Mouse (Mus musculus): Measurements from ENCODE around the gene Tcf7l2. TPM values are rescaled to one million over a fixed set of nuclear protein-coding genes. Genes with fewer than 3 reads are reported as not detected.

Tcf7l2 gene
- polyA plus RNA-seq, 1 experiment from 2014 or later, result 60.6 TPM

DNA sequence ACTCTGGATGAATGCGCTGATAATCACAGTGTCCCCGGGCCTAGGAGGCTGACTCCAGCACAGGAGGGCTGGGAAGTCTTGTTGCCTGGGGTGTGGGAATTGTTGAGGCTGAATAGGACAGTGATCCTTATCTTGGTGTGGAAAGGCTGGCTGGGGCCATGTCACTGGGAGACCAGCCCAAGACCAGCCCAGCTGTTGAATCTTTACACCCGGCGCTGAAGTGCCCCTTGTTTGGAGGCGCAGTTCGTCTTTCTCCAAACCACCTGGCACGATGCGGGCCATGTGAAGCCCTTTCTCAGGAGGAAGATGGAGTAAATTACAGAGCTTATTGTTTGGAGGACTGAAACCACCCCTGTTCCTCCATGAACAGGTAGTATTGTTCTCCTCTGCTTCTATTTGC is 15.1 kb downstream of the Tcf7l2 start:
- 61% methylated on average over 8 of the region's 8 CpGs for WGBS
- H3K4me3 ChIP-seq (ENCODE audit: low read depth, low read length), result no peak overlapping the region
- no peaks in the 10 kb centered on the region for H3K9me3 ChIP-seq (ENCODE audit: control insufficient read depth, low read length)
- DNase-seq (ENCODE audit: low spot score) (no peak), ATAC-seq (ENCODE audit: insufficient read depth, low FRiP score, low TSS enrichment) (no peak)
- H3K9ac ChIP-seq (ENCODE audit: low read length), result no peak overlapping the region
- no peak overlapping the region for H3K27ac ChIP-seq (ENCODE audit: low read depth, low read length)
- no peaks in the 10 kb centered on the region for H3K36me3 ChIP-seq (ENCODE audit: control insufficient read depth, insufficient read depth, low read length)
- no peak overlapping the region for H3K4me2 ChIP-seq (ENCODE audit: low read depth)
- H3K27me3 ChIP-seq (ENCODE audit: control insufficient read depth, insufficient read depth, low read length), result no peaks in the 10 kb centered on the region
- 0 out of 2 replicates have a peak, but pooled peaks cover 8% of the 10 kb centered on the region for H3K4me1 ChIP-seq (ENCODE audit: control insufficient read depth, insufficient read depth, low read length)

DNA sequence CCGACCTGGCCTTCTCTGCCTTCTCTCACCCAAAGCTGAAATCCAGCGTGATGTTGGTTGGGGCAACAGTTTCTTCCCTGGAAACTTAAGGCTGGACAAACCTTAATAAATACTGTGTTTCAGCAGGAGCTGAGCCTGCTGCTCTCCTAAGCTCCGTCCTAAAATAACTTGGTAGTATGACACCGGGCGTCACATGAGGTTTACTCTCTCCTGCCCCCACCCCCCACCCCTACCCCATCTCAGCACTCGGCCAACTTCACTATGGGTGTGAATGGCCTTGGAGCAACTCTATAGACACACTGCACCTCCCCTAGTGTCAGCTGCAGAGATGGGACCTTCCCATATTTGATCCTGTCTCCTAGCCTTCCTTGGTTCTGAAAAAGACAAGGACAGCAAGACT is 15.8 kb downstream of the Tcf7l2 start:
- no peak overlapping the region for H3K4me3 ChIP-seq (ENCODE audit: low read depth, low read length)
- H3K9me3 ChIP-seq (ENCODE audit: control insufficient read depth, low read length), result no peaks in the 10 kb centered on the region
- 83% methylated on average over 6 of the region's 6 CpGs for WGBS
- no peak overlapping the region for H3K27ac ChIP-seq (ENCODE audit: low read depth, low read length)
- H3K4me2 ChIP-seq (ENCODE audit: low read depth), result no peak overlapping the region
- DNase-seq (ENCODE audit: low spot score) (no peak), ATAC-seq (ENCODE audit: insufficient read depth, low FRiP score, low TSS enrichment) (no peak)
- H3K4me1 ChIP-seq (ENCODE audit: control insufficient read depth, insufficient read depth, low read length), result 0 out of 2 replicates have a peak, but pooled peaks cover 7% of the 10 kb centered on the region
- no peaks in the 10 kb centered on the region for H3K27me3 ChIP-seq (ENCODE audit: control insufficient read depth, insufficient read depth, low read length)
- H3K36me3 ChIP-seq (ENCODE audit: control insufficient read depth, insufficient read depth, low read length), result no peaks in the 10 kb centered on the region
- no peak overlapping the region for H3K9ac ChIP-seq (ENCODE audit: low read length)

DNA sequence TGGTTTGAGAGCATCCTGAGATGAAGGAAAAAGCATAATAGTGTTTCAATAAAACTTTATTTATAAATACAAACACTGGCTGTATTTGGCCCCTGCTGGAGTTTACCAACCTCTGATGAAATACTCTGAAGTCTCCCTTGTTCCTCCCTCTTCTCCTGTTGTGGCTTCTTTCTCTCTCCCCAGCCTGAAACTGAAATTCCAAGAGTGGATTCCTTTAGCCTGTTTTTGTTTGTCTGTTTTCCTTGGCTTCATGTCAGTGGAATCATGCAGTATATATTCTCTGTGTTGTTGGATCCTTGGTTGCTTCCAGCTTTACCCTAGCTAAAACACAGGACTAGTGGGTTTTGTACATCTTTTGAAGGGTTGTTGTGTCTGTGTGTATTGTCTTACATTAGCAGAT is 16.5 kb downstream of the Tcf7l2 start:
- Histone ChIP-seq H3K9ac (ENCODE audit: low read length) (no peak overlapping the region), H3K27ac (ENCODE audit: low read depth, low read length) (no peak overlapping the region), H3K9me3 (ENCODE audit: control insufficient read depth, low read length) (no peaks in the 10 kb centered on the region), H3K27me3 (ENCODE audit: control insufficient read depth, insufficient read depth, low read length) (no peaks in the 10 kb centered on the region), H3K4me2 (ENCODE audit: low read depth) (no peak overlapping the region), H3K36me3 (ENCODE audit: control insufficient read depth, insufficient read depth, low read length) (no peaks in the 10 kb centered on the region), H3K4me3 (ENCODE audit: low read depth, low read length) (no peak overlapping the region), H3K4me1 (ENCODE audit: control insufficient read depth, insufficient read depth, low read length) (0 out of 2 replicates have a peak, but pooled peaks cover 2% of the 10 kb centered on the region)
- ATAC-seq (ENCODE audit: insufficient read depth, low FRiP score, low TSS enrichment) (no peak), DNase-seq (ENCODE audit: low spot score) (no peak)

DNA sequence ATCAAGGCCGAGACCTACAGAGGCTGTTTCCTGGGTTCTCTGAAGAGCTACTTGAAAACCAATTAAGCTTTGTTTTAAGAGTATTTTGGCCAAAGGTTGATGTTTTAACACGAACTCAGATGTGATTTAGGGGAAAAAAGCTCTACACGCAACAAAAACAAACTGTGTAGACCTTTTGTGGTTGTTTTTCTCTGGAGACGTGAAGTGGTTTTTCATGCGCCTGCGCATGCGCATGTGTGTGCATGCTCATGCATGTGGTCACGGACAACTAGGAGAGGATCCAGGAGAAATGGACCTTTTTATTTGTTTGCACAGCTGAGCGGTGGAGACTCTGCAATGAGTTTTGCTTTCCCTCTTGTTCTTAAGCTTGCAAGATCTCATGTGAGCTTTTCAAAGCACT is 17.4 kb downstream of the Tcf7l2 start:
- 83% methylated on average over 9 of the region's 9 CpGs for WGBS
- H3K4me2 ChIP-seq (ENCODE audit: low read depth), result no peak overlapping the region
- no peak for DNase-seq (ENCODE audit: low spot score)

DNA sequence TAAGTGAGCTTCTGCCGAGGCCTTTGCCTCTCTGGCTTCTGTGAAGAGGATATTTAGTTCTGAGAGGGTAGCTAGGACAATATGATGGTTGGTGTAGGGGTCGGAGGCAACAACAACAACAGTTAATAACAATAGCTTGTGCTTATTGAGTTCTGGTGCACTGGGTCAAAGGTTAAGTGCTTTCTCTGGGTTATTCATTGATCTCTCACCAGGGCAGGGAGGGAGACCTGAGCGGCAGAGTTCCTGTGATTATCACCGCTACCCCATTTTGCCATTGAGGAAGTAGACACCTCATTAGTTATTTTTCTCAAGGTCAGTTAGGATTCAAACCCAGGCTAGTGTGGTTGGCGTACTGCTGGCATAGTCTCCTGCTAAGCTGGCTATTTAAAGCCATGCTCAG is 19.5 kb downstream of the Tcf7l2 start:
- Histone ChIP-seq H3K4me3 (ENCODE audit: low read depth, low read length) (no peak overlapping the region), H3K27ac (ENCODE audit: low read depth, low read length) (no peak overlapping the region), H3K4me2 (ENCODE audit: low read depth) (no peak overlapping the region), H3K36me3 (ENCODE audit: control insufficient read depth, insufficient read depth, low read length) (no peaks in the 10 kb centered on the region), H3K9me3 (ENCODE audit: control insufficient read depth, low read length) (no peaks in the 10 kb centered on the region), H3K9ac (ENCODE audit: low read length) (no peak overlapping the region), H3K27me3 (ENCODE audit: control insufficient read depth, insufficient read depth, low read length) (no peaks in the 10 kb centered on the region), H3K4me1 (ENCODE audit: control insufficient read depth, insufficient read depth, low read length) (0 out of 2 replicates have a peak, but pooled peaks cover 2% of the 10 kb centered on the region)
- DNase-seq (ENCODE audit: low spot score), result no peak
- WGBS, result 41% methylated on average over 5 of the region's 5 CpGs
- ATAC-seq (ENCODE audit: insufficient read depth, low FRiP score, low TSS enrichment), result no peak

More for the DNA sequence above, 17.4 kb downstream of the Tcf7l2 start:
- H3K27ac ChIP-seq (ENCODE audit: low read depth, low read length), result no peak overlapping the region
- no peaks in the 10 kb centered on the region for H3K27me3 ChIP-seq (ENCODE audit: control insufficient read depth, insufficient read depth, low read length)
- H3K36me3 ChIP-seq (ENCODE audit: control insufficient read depth, insufficient read depth, low read length), result no peaks in the 10 kb centered on the region
- H3K9ac ChIP-seq (ENCODE audit: low read length), result no peak overlapping the region
- 0 out of 2 replicates have a peak, but pooled peaks cover 2% of the 10 kb centered on the region for H3K4me1 ChIP-seq (ENCODE audit: control insufficient read depth, insufficient read depth, low read length)
- no peak overlapping the region for H3K4me3 ChIP-seq (ENCODE audit: low read depth, low read length)
- no peaks in the 10 kb centered on the region for H3K9me3 ChIP-seq (ENCODE audit: control insufficient read depth, low read length)
- no peak for ATAC-seq (ENCODE audit: insufficient read depth, low FRiP score, low TSS enrichment)

DNA sequence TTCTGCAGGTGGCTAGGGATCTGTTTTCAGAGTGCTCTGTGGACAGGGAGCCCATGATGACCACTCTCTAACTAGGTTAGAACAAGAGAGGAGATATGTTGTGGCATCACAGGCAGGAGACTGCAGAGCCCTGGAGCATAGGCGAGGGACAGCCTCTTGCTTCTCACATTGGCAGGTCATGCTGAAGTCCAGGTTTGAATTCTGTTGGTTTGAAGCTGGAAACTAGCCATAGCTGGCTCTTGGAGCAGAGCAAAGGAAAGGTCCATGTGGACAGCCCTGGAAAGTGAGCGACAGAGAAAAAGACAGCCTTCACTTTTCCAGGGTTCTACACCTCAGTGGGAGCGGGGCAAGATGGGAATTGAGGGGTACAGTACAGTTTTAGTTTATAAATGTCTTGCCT is 20.6 kb downstream of the Tcf7l2 start:
- no peak overlapping the region for H3K9ac ChIP-seq (ENCODE audit: low read length)
- peaks cover 5% of the 10 kb centered on the region; the same call in 1 of the 2 replicates for H3K4me1 ChIP-seq (ENCODE audit: control insufficient read depth, insufficient read depth, low read length)
- no peak overlapping the region for H3K27ac ChIP-seq (ENCODE audit: low read depth, low read length)
- DNase-seq (ENCODE audit: low spot score) (no peak), ATAC-seq (ENCODE audit: insufficient read depth, low FRiP score, low TSS enrichment) (no peak)
- H3K4me2 ChIP-seq (ENCODE audit: low read depth), result no peak overlapping the region
- H3K4me3 ChIP-seq (ENCODE audit: low read depth, low read length), result no peak overlapping the region
- WGBS, result 99% methylated on average over 3 of the region's 3 CpGs
- H3K36me3 ChIP-seq (ENCODE audit: control insufficient read depth, insufficient read depth, low read length), result no peaks in the 10 kb centered on the region
- no peaks in the 10 kb centered on the region for H3K9me3 ChIP-seq (ENCODE audit: control insufficient read depth, low read length)
- H3K27me3 ChIP-seq (ENCODE audit: control insufficient read depth, insufficient read depth, low read length), result no peaks in the 10 kb centered on the region

DNA sequence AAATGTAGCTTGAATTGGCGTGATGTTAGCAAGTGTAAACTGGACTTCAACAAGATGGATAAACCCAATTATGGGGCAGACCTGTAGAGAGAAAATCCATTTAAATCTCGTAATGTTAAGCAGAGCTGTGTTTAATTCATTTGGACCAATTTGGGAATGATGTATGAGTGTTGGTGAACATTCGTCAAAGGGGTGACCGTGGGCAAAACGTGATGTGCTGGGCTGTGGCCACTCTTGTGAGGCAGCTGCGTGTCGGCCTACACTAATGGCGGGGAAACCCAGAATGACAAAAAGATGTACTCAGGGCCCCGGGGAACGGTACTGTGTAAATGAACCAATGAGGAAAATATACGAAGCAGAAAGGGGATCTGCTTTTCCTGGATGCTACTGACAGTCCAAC is 24.2 kb downstream of the Tcf7l2 start:
- Histone ChIP-seq H3K4me1 (ENCODE audit: control insufficient read depth, insufficient read depth, low read length) (peaks cover 17% of the 10 kb centered on the region; the same call in 1 of the 2 replicates), H3K27ac (ENCODE audit: low read depth, low read length) (no peak overlapping the region), H3K36me3 (ENCODE audit: control insufficient read depth, insufficient read depth, low read length) (no peaks in the 10 kb centered on the region), H3K4me3 (ENCODE audit: low read depth, low read length) (no peak overlapping the region), H3K4me2 (ENCODE audit: low read depth) (no peak overlapping the region), H3K9ac (ENCODE audit: low read length) (no peak overlapping the region), H3K9me3 (ENCODE audit: control insufficient read depth, low read length) (no peaks in the 10 kb centered on the region), H3K27me3 (ENCODE audit: control insufficient read depth, insufficient read depth, low read length) (no peaks in the 10 kb centered on the region)
- DNase-seq (ENCODE audit: low spot score) (no peak), ATAC-seq (ENCODE audit: insufficient read depth, low FRiP score, low TSS enrichment) (no peak)
- 59% methylated on average over 11 of the region's 11 CpGs for WGBS

DNA sequence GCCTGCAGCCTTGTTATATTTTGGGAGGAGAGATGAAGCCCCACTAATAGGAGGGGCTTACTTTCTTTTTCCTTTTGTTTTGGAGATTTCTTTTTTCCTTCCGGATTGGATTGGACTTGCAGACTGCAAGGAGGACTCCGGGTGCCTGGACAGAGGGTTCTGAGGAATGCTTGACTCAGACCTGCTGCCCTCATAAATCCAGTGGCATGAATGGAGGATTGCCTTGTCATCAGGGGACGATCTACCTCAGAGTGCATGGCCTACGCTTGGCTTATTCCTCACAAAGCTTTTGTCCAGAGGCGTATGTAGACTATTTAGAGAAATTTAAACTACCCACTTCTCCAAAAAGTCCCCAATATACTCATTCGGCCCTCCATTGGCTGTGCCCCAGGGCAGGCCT is 25.5 kb downstream of the Tcf7l2 start:
- Histone ChIP-seq H3K27me3 (ENCODE audit: control insufficient read depth, insufficient read depth, low read length) (no peaks in the 10 kb centered on the region), H3K9me3 (ENCODE audit: control insufficient read depth, low read length) (no peaks in the 10 kb centered on the region), H3K4me3 (ENCODE audit: low read depth, low read length) (no peak overlapping the region), H3K36me3 (ENCODE audit: control insufficient read depth, insufficient read depth, low read length) (no peaks in the 10 kb centered on the region), H3K9ac (ENCODE audit: low read length) (no peak overlapping the region), H3K4me2 (ENCODE audit: low read depth) (no peak overlapping the region), H3K4me1 (ENCODE audit: control insufficient read depth, insufficient read depth, low read length) (peaks cover 22% of the 10 kb centered on the region), H3K27ac (ENCODE audit: low read depth, low read length) (no peak overlapping the region)
- 44% methylated on average over 6 of the region's 6 CpGs for WGBS
- no peak for DNase-seq (ENCODE audit: low spot score)
- ATAC-seq (ENCODE audit: insufficient read depth, low FRiP score, low TSS enrichment), result no peak

DNA sequence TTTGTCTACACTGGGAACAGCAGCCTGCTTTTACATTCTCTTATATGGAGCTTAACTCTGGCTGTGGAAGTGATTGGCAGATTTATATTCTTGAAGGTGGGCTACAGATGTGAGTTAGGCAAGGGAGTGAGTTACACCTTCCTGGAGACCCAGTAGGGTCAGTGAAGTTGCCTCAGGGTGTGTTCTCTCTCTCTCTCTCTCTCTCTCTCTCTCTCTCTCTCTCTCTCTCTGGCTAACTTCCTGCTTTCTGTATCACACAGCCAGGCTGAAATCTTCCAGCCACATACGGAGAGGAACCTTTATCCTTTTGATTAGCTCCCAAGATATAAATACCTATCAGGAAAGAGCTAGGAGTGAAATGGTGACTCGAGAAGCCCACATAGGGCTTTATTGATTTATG is 26.0 kb downstream of the Tcf7l2 start:
- Histone ChIP-seq H3K36me3 (ENCODE audit: control insufficient read depth, insufficient read depth, low read length) (no peaks in the 10 kb centered on the region), H3K9ac (ENCODE audit: low read length) (no peak overlapping the region), H3K4me2 (ENCODE audit: low read depth) (no peak overlapping the region), H3K4me3 (ENCODE audit: low read depth, low read length) (no peak overlapping the region), H3K27ac (ENCODE audit: low read depth, low read length) (no peak overlapping the region), H3K27me3 (ENCODE audit: control insufficient read depth, insufficient read depth, low read length) (no peaks in the 10 kb centered on the region), H3K9me3 (ENCODE audit: control insufficient read depth, low read length) (no peaks in the 10 kb centered on the region), H3K4me1 (ENCODE audit: control insufficient read depth, insufficient read depth, low read length) (peaks cover 23% of the 10 kb centered on the region)
- ATAC-seq (ENCODE audit: insufficient read depth, low FRiP score, low TSS enrichment) (no peak), DNase-seq (ENCODE audit: low spot score) (no peak)
- 29% methylated on average over 2 of the region's 2 CpGs for WGBS

All from neural tube, embryonic 11.5 days (tissue).